Mouse (Mus musculus) G1E (cell line): ENCODE measurements around the gene Fgd2. TPM values are rescaled to one million over a fixed set of nuclear protein-coding genes. Genes with fewer than 3 reads are reported as not detected.

Experiments
- ATAC-seq: 2 replicates; pipeline ENCODE4 v1.8.0; 2016; ENCODE audit warnings: mild to moderate bottlenecking; ENCODE audit not compliant: insufficient number of reproducible peaks, poor library complexity, low FRiP score, severe bottlenecking; ENCODE audit errors: extremely low read depth
- DNase-seq: peaks from one replicate; pipeline ENCODE4 v3.0.0; 2012; ENCODE audit warnings: low spot score
- H3K27me3 ChIP-seq: 2 replicates; pipeline ENCODE4 v1.6.1; 2012; ENCODE audit warnings: mild to moderate bottlenecking, low read length, inconsistent platforms; ENCODE audit not compliant: insufficient read depth
- H3K36me3 ChIP-seq: replicated peaks from 2 replicates; pipeline ENCODE3; 2012; ENCODE audit warnings: mild to moderate bottlenecking, inconsistent platforms
- H3K4me1 ChIP-seq: 2 replicates; pipeline ENCODE4 v1.6.1; 2012; ENCODE audit warnings: low read depth, low read length, inconsistent platforms, mixed read lengths; ENCODE audit not compliant: insufficient read depth
- H3K4me3 ChIP-seq: 2 replicates; pipeline ENCODE4 v1.5.1; 2012; ENCODE audit warnings: low read depth, mild to moderate bottlenecking, inconsistent platforms, low read length, moderate library complexity, mixed read lengths
- H3K9me3 ChIP-seq: replicated peaks from 2 replicates; pipeline ENCODE4 v1.6.1; 2012; ENCODE audit warnings: inconsistent platforms
- CTCF ChIP-seq: IDR thresholded peaks from 2 replicates; pipeline ENCODE4 v1.5.1; 2012; ENCODE audit warnings: low read depth, low read length, inconsistent platforms, mixed read lengths
- GATA1 ChIP-seq: IDR thresholded peaks from 2 replicates; pipeline ENCODE4 v1.6.1; 2012; ENCODE audit warnings: borderline replicate concordance, low read length, inconsistent platforms, mixed read lengths
- GATA2 ChIP-seq: IDR thresholded peaks from 2 replicates; pipeline ENCODE4 v1.6.1; 2012; ENCODE audit warnings: low read depth, low read length, inconsistent platforms, borderline replicate concordance
- POLR2AphosphoS5 ChIP-seq: IDR thresholded peaks from 2 replicates; pipeline ENCODE4 v1.6.1; 2012; ENCODE audit warnings: low read depth, low read length, inconsistent platforms; ENCODE audit not compliant: insufficient replicate concordance
- TAL1 ChIP-seq: conservative IDR thresholded peaks from 2 replicates; pipeline ENCODE4 v1.6.1; 2012; ENCODE audit warnings: low read depth, low read length, inconsistent platforms, mixed read lengths
- polyA plus RNA-seq: library from polyadenylated mRNA; stranded (reverse); fragments of >175 nt; gene quantifications from 2 replicates; pipeline ENCODE4 v1.2.3, GENCODE M21; 2012
- total RNA-seq, 2 experiments: library from RNA; stranded (forward) in 1 of 2; stranded (reverse) in 1 of 2; fragments of 200-1000 nt in 1 of 2; fragments of >200 nt in 1 of 2; fragmentation: Nextera tagmentation in 1 of 2; gene quantifications; 2 replicates each; pipeline ENCODE4 v1.2.3; 2014 to 2017

Fgd2 gene
- total and polyA plus RNA-seq, 3 experiments = 0.22 to 0.60 TPM; not detected in 1

DNA sequence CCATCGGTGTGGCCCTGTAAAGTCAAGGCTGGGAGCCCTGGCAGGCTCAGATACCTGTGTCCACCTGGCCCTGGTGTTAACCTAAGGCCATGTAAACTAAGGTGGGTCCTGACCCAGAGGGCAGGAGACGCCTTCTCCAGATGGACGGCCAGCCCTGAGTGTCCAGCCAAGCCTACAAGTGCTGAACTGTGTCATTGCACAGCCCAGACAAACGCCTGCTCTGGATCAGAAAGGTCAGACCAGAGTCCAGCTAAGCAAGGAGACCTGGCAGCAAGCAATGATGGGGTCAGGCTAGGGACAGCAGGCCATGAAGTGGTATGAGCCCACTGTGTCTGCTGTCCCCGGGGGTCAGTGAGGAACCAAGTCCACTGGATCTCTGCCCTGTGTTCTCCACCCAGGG lies 46.7 kb downstream of the Fgd2 start:
- Histone ChIP-seq H3K4me1 (peaks cover 39% of the 10 kb centered on the region), H3K4me3 (no peak overlapping the region), H3K27me3 (no peaks in the 10 kb centered on the region), H3K36me3 (no peaks in the 10 kb centered on the region), H3K9me3 (no peaks in the 10 kb centered on the region)
- DNase-seq = no peak
- no peak for TF ChIP-seq POLR2AphosphoS5
- no peak for TF ChIP-seq CTCF
- no peak for TF ChIP-seq GATA2
- TF ChIP-seq GATA1 = no peak
- no peak for TF ChIP-seq TAL1
- no peak for ATAC-seq

DNA sequence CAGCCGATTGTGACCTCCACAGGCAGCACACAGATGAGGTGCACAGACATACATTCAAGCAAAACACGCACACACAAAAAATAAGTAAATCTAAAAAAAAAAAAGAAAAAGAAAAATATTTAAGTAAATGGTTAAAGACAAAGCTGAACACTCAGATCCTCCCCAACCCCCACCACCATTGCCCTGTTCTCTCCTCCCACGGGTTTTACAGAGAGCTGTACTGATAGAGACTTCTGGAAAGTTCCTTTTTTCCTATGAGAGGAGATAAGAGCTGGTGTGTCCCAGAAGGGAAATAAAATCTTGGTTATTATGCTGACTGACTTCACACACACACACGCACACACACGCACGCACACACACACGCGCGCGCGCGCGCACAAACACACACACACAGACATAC lies 47.6 kb downstream of the Fgd2 start:
- Histone ChIP-seq H3K9me3 (no peaks in the 10 kb centered on the region), H3K27me3 (no peaks in the 10 kb centered on the region), H3K4me3 (peak overlapping the region; percentile 27), H3K4me1 (peaks cover 39% of the 10 kb centered on the region), H3K36me3 (no peaks in the 10 kb centered on the region)
- TF ChIP-seq GATA2 (no peak), CTCF (no peak), POLR2AphosphoS5 (no peak), GATA1 (no peak), TAL1 (no peak)
- ATAC-seq (no peak), DNase-seq (no peak)

DNA sequence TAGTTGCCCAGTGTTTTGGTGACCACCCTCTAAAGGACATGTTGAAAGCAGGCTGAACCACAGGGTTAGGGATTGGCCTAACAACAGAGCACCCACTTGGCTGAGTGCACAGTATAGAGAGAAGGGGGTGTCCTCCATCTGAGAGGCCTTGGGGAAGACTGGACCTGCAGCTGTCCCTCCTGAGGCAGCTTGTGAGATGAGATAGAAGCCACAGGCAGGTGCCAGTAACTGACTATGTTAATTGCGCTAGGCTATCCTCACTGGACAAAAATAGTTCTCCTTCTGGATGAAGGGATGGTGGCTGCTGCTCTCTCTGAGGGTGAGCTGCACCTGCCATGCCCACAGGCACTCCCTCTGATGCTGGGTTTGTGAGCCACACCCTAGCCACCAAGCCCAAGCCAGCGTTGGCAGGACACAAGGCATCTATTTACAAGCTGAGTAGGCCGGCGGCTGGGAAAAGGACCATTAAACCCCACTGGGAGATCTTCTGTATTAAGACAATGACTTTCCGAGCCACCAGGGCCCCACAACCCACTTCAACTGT lies 49.2 kb downstream of the Fgd2 start:
- Histone ChIP-seq H3K4me1 (peaks cover 40% of the 10 kb centered on the region), H3K9me3 (no peaks in the 10 kb centered on the region), H3K36me3 (no peaks in the 10 kb centered on the region), H3K27me3 (no peaks in the 10 kb centered on the region), H3K4me3 (peak overlapping the region; percentile 31; the same call in 1 of the 2 replicates)
- TF ChIP-seq TAL1 = peak; percentile 45; the same call in 1 of the 2 replicates
- TF ChIP-seq GATA2 = no peak
- TF ChIP-seq CTCF = no peak
- no peak for TF ChIP-seq GATA1
- TF ChIP-seq POLR2AphosphoS5 = no peak
- DNase-seq = no peak
- ATAC-seq = peak; percentile 22

DNA sequence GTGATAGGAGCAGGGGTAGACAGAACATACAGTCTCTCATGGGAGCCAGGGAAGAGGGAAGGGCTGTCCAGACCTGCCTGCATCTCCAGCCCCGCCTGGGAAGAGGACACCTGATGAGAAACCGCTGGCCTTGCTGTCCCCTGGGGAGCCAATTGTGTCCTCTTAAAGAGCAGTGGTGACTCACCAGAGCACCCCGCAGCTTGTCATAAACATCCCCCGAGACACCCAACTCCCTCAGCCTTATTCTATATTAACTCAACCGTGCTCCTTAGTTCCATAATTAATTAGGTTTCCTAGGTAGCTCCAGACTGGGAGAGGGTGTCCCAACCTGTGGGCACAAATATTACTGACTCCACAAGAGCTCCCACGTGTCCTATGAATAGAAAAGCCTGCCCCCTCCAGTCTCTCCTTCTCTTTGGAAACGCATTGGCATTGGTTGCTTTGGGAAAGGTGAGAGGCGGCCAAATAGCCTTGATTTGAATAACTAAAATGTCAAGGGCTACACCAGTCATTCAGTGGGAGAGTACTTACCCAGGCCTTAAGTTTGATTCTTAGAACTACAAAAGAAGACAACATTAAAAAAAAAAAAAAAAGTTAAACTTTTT lies 51.2 kb downstream of the Fgd2 start:
- Histone ChIP-seq H3K27me3 (peaks cover 7% of the 10 kb centered on the region; the same call in 1 of the 2 replicates), H3K4me3 (no peak overlapping the region), H3K9me3 (no peaks in the 10 kb centered on the region), H3K36me3 (no peaks in the 10 kb centered on the region), H3K4me1 (peaks cover 50% of the 10 kb centered on the region)
- no peak for TF ChIP-seq POLR2AphosphoS5
- no peak for TF ChIP-seq GATA1
- ATAC-seq = no peak
- DNase-seq = no peak

DNA sequence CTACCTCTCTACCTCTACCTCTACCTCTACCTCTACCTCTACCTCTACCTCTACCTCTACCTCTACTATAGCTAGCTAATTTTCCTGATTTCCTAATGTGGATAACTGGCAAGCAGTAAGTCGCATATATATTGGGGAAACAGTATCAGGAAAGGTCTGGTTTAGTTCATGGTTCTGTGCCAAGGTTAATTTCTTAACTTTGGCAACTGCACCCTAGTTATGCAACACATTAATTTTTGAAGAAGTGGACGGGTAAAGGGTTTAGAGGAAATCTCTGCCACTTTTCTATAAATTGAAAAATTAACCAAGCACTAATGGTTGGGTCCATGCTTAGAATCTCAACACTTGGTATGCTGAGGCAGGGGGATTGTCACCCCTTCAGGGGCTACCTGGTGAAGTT lies 53.9 kb downstream of the Fgd2 start:
- Histone ChIP-seq H3K4me3 (no peak overlapping the region), H3K36me3 (no peaks in the 10 kb centered on the region), H3K4me1 (peaks cover 43% of the 10 kb centered on the region), H3K27me3 (peaks cover 7% of the 10 kb centered on the region; the same call in 1 of the 2 replicates), H3K9me3 (no peaks in the 10 kb centered on the region)
- TF ChIP-seq TAL1 = no peak
- no peak for TF ChIP-seq GATA2
- TF ChIP-seq POLR2AphosphoS5 = no peak
- TF ChIP-seq GATA1 = no peak
- no peak for TF ChIP-seq CTCF
- DNase-seq (no peak), ATAC-seq (no peak)

DNA sequence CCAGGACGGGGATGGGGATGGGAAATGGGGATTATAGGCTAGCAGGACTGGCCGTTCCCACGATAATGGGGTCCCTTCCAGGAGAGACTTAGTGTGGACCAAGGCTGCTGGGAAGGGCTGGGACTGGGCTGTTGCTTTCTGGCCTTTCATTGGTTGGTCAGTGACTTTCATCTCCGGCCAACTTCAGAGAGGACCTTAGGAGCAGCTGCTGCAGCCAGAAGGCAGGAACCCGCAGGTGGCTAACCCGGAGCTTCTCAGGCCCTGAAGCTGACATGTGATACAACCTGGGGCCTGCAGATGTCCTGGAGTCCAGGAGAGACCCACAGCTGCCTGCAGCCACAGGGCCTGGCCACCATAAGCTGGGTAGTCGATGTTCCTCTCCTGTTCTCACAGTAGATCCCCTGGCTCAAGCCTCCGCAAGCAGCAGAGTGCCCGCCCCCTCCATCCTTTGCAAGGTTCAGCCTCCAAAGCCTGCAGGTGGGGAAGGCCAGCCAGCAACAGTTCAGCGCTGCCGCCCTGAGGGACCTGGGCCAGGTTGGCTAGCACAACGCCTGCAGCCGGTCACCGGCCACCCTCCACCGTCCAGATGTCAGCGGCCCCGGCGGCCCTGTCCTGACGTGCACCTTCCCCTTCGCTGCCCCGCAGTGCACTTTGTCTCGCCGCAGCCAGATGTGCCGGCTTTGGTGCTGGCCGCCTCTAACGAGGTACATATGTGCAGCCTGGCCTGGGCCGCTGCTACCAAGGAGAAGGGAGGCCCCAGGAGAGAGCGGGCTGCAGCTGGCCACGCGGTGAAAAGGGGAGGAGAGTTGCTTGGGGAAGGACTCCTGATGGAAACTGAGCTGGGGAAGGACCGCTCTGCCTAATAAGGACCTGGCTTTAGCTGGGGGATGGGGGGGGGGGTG lies 55.3 kb downstream of the Fgd2 start:
- Histone ChIP-seq H3K27me3 (peaks cover 7% of the 10 kb centered on the region; the same call in 1 of the 2 replicates), H3K4me3 (no peak overlapping the region), H3K4me1 (peaks cover 46% of the 10 kb centered on the region)

More for the DNA sequence above, 55.3 kb downstream of the Fgd2 start:
- TF ChIP-seq GATA1 (no peak), TAL1 (no peak), GATA2 (no peak), CTCF (no peak), POLR2AphosphoS5 (no peak)
- no peaks in the 10 kb centered on the region for H3K36me3 ChIP-seq
- no peak for DNase-seq
- ATAC-seq = no peak
- no peaks in the 10 kb centered on the region for H3K9me3 ChIP-seq
